ENCODE assay signal across 8 mouse cellular contexts in genomic region chr1:74854306-74855056, GRCm38 (mm10). TPM values are rescaled to one million over a fixed set of nuclear protein-coding genes. Genes with fewer than 3 reads are reported as not detected.
DNase-seq lines count a peak whose midpoint lies in the region; ATAC-seq lines count a peak whose summit lies in the region.

Gene Cdk5r2 (plus strand): TSS chr1:74854934.

- peak; percentile 75 to 76 for DNase-seq in adrenal gland, adult 18-20 months (ENCODE audit: low spot score in 2 of 2)
- peak; percentile 96 for DNase-seq in embryo, embryonic 11 days
- peak; percentile 64 to 81 for DNase-seq in gastrocnemius, postnatal 4 days (ENCODE audit: low spot score in 2 of 2)
- peak; percentile 93 to 98 for DNase-seq in left cerebral cortex, postnatal 10 days (ENCODE audit: extremely low spot score in 1 of 2, low spot score in 2 of 2)
- peak; percentile 91 for DNase-seq in right cerebral cortex, postnatal 14 days
- peak; percentile 84 for DNase-seq in urinary bladder, postnatal 14 days (ENCODE audit: low spot score)

- intact Hi-C loops in left cerebral cortex, postnatal 10 days (cut with DNase I): no loop called here

- peak within 1 kb of the TSS; percentile 42 for H3K9ac ChIP-seq in intestine, embryonic 15.5 days

- peak within 1 kb of the TSS; percentile 100 for H3K4me2 ChIP-seq in intestine, embryonic 15.5 days (replicated peaks)

- no peak within 1 kb of the TSS for H3K27ac ChIP-seq in intestine, embryonic 15.5 days

- H3K4me1 ChIP-seq in intestine, embryonic 15.5 days (replicated peaks): peaks cover 25% of the 10 kb centered on the region

- H3K27me3 ChIP-seq in intestine, embryonic 15.5 days (replicated peaks): peaks cover 97% of the 10 kb centered on the region

- no peaks in the 10 kb centered on the region for H3K36me3 ChIP-seq in intestine, embryonic 15.5 days

- peak within 1 kb of the TSS; percentile 68 for H3K4me3 ChIP-seq in intestine, embryonic 15.5 days (replicated peaks)

- WGBS in intestine, embryonic 15.5 days: 2% methylated on average over 39 of the region's 39 CpGs

- ATAC-seq in intestine, embryonic 15.5 days: peak; percentile 92
- ATAC-seq in megakaryocyte progenitor cell, adult 5-6 weeks (replicated peaks; ENCODE audit: poor library complexity): peak; percentile 85

- H3K9me3 ChIP-seq in intestine, embryonic 15.5 days: no peaks in the 10 kb centered on the region

RNA-seq across cellular contexts. Expression of gene Cdk5r2, which starts in this region (rescaled TPM):
- 1 to 10 TPM; 4.1 to 4.8 TPM for total RNA-seq in adrenal gland, adult 18-20 months (2021)
- total RNA-seq in gastrocnemius, postnatal 4 days (2021): under 1 TPM; 0.12 to 0.18 TPM
- polyA plus RNA-seq in intestine, embryonic 15.5 days (2015; fragmentation: Nextera tagmentation; extraction: Ambion mirVana): 0.13 and 0.16 TPM in 2 replicates
- 100 to 1,000 TPM; 474 to 481 TPM for total RNA-seq in left cerebral cortex, postnatal 10 days (2021)
- total RNA-seq in megakaryocyte progenitor cell, adult 5-6 weeks (2015): not detected in 2 replicates
- total RNA-seq in megakaryocyte progenitor cell, adult 5-6 weeks (2017): not detected in 2 replicates

Comparison
In these comparisons a context has a peak if more than half of its experiments do, and no peak if none do; other contexts are left out.
1. RNA of gene Cdk5r2 (total RNA-seq): 474 to 481 TPM in left cerebral cortex, postnatal 10 days; 4.1 to 4.8 TPM in adrenal gland, adult 18-20 months, 0.12 to 0.18 TPM in gastrocnemius, postnatal 4 days and not detected in megakaryocyte progenitor cell, adult 5-6 weeks; every median in the first group is over 10 times any median in the second.
2. Peak in DNase-seq in gastrocnemius, postnatal 4 days; RNA of the gene not detected or under 1 TPM.
3. Peak in ATAC-seq, H3K4me3 ChIP-seq, H3K9ac ChIP-seq and H3K4me2 ChIP-seq in intestine, embryonic 15.5 days; RNA of the gene not detected or under 1 TPM.
4. Peak in ATAC-seq in megakaryocyte progenitor cell, adult 5-6 weeks; RNA of the gene not detected or under 1 TPM.
5. Peak in every context shown above with its lines, with median percentiles within 50 percentile points of each other: DNase-seq.